Mouse (Mus musculus): Measurements from ENCODE around the gene Thada. TPM values are rescaled to one million over a fixed set of nuclear protein-coding genes. Genes with fewer than 3 reads are reported as not detected.

Thada gene
- polyA plus RNA-seq, 1 experiment from 2014 or later = 8.9 TPM

DNA sequence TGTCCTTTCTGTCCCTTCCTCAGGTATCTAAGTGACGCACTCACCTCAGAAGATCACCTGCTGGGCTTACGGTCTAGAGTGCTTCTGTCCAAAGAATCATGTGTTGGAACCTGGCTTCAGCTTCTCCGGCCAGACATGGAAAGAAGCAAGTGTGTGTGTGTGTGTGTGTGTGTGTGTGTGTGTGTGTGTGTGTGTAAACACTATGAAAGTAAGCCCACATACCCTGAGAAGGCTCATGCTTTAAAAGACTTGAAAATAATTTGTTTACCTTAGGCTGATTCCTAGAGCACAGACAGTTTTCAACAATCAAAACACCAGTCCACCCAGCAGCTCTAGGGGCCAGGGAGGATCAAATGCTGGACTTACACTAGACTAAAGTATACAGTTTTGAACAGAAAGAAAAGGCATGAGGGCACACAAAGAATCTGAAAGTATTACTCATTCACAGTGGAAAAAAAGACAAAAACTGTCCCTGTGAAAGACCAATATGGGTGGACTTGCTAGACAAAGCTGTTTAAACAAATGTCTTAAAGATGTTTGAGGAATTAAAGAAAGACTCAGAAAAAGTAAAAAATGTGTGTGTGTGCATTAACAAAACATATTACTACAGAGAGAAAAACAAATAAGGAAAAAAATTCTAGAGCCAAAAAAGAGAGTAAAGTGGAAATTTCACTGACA, 112.6 kb downstream of the Thada start:
- no peak overlapping the region for H3K4me3 ChIP-seq (ENCODE audit: low read depth, low read length)
- H3K27ac ChIP-seq (ENCODE audit: low read depth, low read length) = no peak overlapping the region
- H3K9me3 ChIP-seq (replicated peaks; ENCODE audit: control insufficient read depth, low read length) = no peaks in the 10 kb centered on the region
- ATAC-seq (replicated peaks; ENCODE audit: insufficient number of reproducible peaks, low FRiP score, low TSS enrichment) = no peak
- H3K9ac ChIP-seq (ENCODE audit: low read depth, low read length) = no peak overlapping the region
- H3K36me3 ChIP-seq (ENCODE audit: control insufficient read depth, insufficient read depth, low read length) = no peaks in the 10 kb centered on the region
- no peak overlapping the region for H3K4me2 ChIP-seq
- WGBS (ENCODE audit: insufficient replicate concordance) = 92% methylated on average over 3 of the region's 3 CpGs
- no peaks in the 10 kb centered on the region for H3K27me3 ChIP-seq (ENCODE audit: control insufficient read depth, insufficient read depth, low read length)
- H3K4me1 ChIP-seq (ENCODE audit: control insufficient read depth, insufficient read depth, low read length) = no peaks in the 10 kb centered on the region

- H3K4me3 ChIP-seq (ENCODE audit: low read depth, low read length) = no peak overlapping the region
- H3K27me3 ChIP-seq (ENCODE audit: control insufficient read depth, insufficient read depth, low read length) = no peaks in the 10 kb centered on the region
- no peaks in the 10 kb centered on the region for H3K9me3 ChIP-seq (replicated peaks; ENCODE audit: control insufficient read depth, low read length)
- no peak overlapping the region for H3K9ac ChIP-seq (ENCODE audit: low read depth, low read length)
- no peak for ATAC-seq (replicated peaks; ENCODE audit: insufficient number of reproducible peaks, low FRiP score, low TSS enrichment)
- whole genome bisulfite sequencing (ENCODE audit: insufficient replicate concordance) = 97% methylated on average over 3 of the region's 3 CpGs
- no peak overlapping the region for H3K4me2 ChIP-seq
- H3K36me3 ChIP-seq (ENCODE audit: control insufficient read depth, insufficient read depth, low read length) = no peaks in the 10 kb centered on the region
- no peaks in the 10 kb centered on the region for H3K4me1 ChIP-seq (ENCODE audit: control insufficient read depth, insufficient read depth, low read length)
- no peak overlapping the region for H3K27ac ChIP-seq (ENCODE audit: low read depth, low read length)
Measured at GRCm38 (mm10) chr17:84352790-84353154, 113.2 kb downstream of the Thada start.

GRCm38 (mm10) chr17:84351912-84352789, 113.9 kb downstream of the Thada start:
- no peaks in the 10 kb centered on the region for H3K4me1 ChIP-seq (ENCODE audit: control insufficient read depth, insufficient read depth, low read length)
- H3K9ac ChIP-seq (ENCODE audit: low read depth, low read length) = no peak overlapping the region
- 70% methylated on average over 9 of the region's 9 CpGs for WGBS (ENCODE audit: insufficient replicate concordance)
- no peak for ATAC-seq (replicated peaks; ENCODE audit: insufficient number of reproducible peaks, low FRiP score, low TSS enrichment)
- no peaks in the 10 kb centered on the region for H3K27me3 ChIP-seq (ENCODE audit: control insufficient read depth, insufficient read depth, low read length)
- no peaks in the 10 kb centered on the region for H3K9me3 ChIP-seq (replicated peaks; ENCODE audit: control insufficient read depth, low read length)
- no peak overlapping the region for H3K4me2 ChIP-seq
- H3K4me3 ChIP-seq (ENCODE audit: low read depth, low read length) = no peak overlapping the region
- H3K36me3 ChIP-seq (ENCODE audit: control insufficient read depth, insufficient read depth, low read length) = no peaks in the 10 kb centered on the region
- H3K27ac ChIP-seq (ENCODE audit: low read depth, low read length) = no peak overlapping the region

DNA sequence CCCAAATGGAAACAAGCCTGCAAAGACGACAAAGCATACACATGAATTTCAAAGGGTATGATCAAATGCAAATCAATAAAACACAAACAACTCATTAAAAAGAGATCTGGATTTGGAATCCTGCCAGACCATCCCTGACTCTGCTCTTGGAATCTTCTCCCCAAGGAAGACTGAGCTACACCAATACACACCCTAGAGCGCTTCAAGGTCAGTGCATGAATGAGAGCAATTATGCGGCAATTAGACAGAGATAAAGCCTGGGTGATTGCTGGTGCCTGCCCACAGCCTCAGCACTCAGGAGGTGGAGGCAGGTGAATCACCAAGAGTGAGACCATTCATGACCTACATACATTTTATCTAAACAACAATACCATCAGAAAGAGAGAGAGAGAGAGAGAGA, 114.7 kb downstream of the Thada start:
- no peak overlapping the region for H3K4me3 ChIP-seq (ENCODE audit: low read depth, low read length)
- no peaks in the 10 kb centered on the region for H3K9me3 ChIP-seq (replicated peaks; ENCODE audit: control insufficient read depth, low read length)
- no peak for ATAC-seq (replicated peaks; ENCODE audit: insufficient number of reproducible peaks, low FRiP score, low TSS enrichment)
- H3K27me3 ChIP-seq (ENCODE audit: control insufficient read depth, insufficient read depth, low read length) = no peaks in the 10 kb centered on the region
- no peaks in the 10 kb centered on the region for H3K4me1 ChIP-seq (ENCODE audit: control insufficient read depth, insufficient read depth, low read length)
- 70% methylated on average over 3 of the region's 3 CpGs for WGBS (ENCODE audit: insufficient replicate concordance)
- no peak overlapping the region for H3K27ac ChIP-seq (ENCODE audit: low read depth, low read length)
- H3K4me2 ChIP-seq = no peak overlapping the region
- H3K9ac ChIP-seq (ENCODE audit: low read depth, low read length) = no peak overlapping the region
- H3K36me3 ChIP-seq (ENCODE audit: control insufficient read depth, insufficient read depth, low read length) = no peaks in the 10 kb centered on the region

DNA sequence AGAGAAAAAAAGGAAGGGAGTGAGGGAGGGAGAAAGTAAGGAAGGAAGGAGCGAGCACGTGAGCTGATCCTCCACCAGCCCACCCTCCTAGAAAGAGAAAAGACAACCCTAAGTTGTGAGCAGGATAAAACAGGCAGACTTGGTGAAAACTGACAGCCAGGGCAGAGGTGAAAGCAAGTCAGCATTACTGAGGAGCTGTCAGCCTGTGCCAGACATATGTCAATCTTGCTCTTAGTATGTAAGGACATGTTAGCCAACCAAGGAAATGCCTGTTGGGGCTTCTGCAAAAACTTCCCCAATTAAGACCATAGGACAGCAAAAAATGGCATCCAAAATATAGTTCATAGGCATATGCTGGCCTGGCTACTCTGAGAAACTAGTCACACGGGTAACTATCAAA, 117.1 kb downstream of the Thada start:
- 91% methylated on average over 3 of the region's 3 CpGs for WGBS (ENCODE audit: insufficient replicate concordance)
- Histone ChIP-seq H3K9me3 (replicated peaks; ENCODE audit: control insufficient read depth, low read length) (no peaks in the 10 kb centered on the region), H3K4me1 (ENCODE audit: control insufficient read depth, insufficient read depth, low read length) (no peaks in the 10 kb centered on the region), H3K36me3 (ENCODE audit: control insufficient read depth, insufficient read depth, low read length) (no peaks in the 10 kb centered on the region), H3K27me3 (ENCODE audit: control insufficient read depth, insufficient read depth, low read length) (no peaks in the 10 kb centered on the region), H3K9ac (ENCODE audit: low read depth, low read length) (no peak overlapping the region), H3K4me2 (no peak overlapping the region), H3K4me3 (ENCODE audit: low read depth, low read length) (no peak overlapping the region), H3K27ac (ENCODE audit: low read depth, low read length) (no peak overlapping the region)
- no peak for ATAC-seq (replicated peaks; ENCODE audit: insufficient number of reproducible peaks, low FRiP score, low TSS enrichment)

DNA sequence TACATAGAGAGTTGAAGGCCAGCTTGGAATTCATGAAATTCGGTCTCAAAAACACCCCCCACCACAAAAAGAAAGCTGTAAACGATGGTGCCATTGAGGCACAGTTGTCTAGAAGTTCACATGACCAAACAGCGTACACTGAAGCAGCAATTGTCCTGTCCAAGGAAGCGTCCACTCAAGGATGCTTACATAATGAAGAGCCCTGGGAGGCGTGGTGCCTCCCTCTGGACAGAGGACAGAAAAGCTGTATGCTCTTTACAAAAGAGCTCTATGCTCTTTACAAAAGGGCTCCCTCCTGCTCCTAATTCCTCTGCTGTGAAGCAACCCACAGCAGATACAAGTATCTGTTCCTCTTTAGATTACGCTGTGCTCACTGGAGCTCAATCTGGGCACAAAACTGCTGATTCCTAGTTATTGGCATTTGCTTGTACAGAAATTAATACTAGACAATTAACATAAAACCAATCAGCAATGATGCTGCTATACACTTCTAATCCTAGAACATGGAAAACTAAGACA, 123.6 kb downstream of the Thada start:
- Histone ChIP-seq H3K36me3 (ENCODE audit: control insufficient read depth, insufficient read depth, low read length) (no peaks in the 10 kb centered on the region; the same call in 1 of the 2 replicates), H3K4me2 (no peak overlapping the region), H3K9me3 (replicated peaks; ENCODE audit: control insufficient read depth, low read length) (no peaks in the 10 kb centered on the region), H3K9ac (ENCODE audit: low read depth, low read length) (no peak overlapping the region), H3K27me3 (ENCODE audit: control insufficient read depth, insufficient read depth, low read length) (no peaks in the 10 kb centered on the region), H3K4me1 (ENCODE audit: control insufficient read depth, insufficient read depth, low read length) (no peaks in the 10 kb centered on the region), H3K27ac (ENCODE audit: low read depth, low read length) (no peak overlapping the region), H3K4me3 (ENCODE audit: low read depth, low read length) (no peak overlapping the region)
- ATAC-seq (replicated peaks; ENCODE audit: insufficient number of reproducible peaks, low FRiP score, low TSS enrichment) = no peak
- WGBS (ENCODE audit: insufficient replicate concordance) = 79% methylated on average over 6 of the region's 6 CpGs

- Histone ChIP-seq H3K36me3 (ENCODE audit: control insufficient read depth, insufficient read depth, low read length) (no peaks in the 10 kb centered on the region; the same call in 1 of the 2 replicates), H3K9me3 (replicated peaks; ENCODE audit: control insufficient read depth, low read length) (no peaks in the 10 kb centered on the region), H3K4me2 (no peak overlapping the region), H3K4me1 (ENCODE audit: control insufficient read depth, insufficient read depth, low read length) (no peaks in the 10 kb centered on the region), H3K27me3 (ENCODE audit: control insufficient read depth, insufficient read depth, low read length) (no peaks in the 10 kb centered on the region), H3K27ac (ENCODE audit: low read depth, low read length) (no peak overlapping the region), H3K4me3 (ENCODE audit: low read depth, low read length) (no peak overlapping the region), H3K9ac (ENCODE audit: low read depth, low read length) (no peak overlapping the region)
- WGBS (ENCODE audit: insufficient replicate concordance) = 57% methylated on average over 2 of the region's 2 CpGs
- ATAC-seq (replicated peaks; ENCODE audit: insufficient number of reproducible peaks, low FRiP score, low TSS enrichment) = no peak
Measured at GRCm38 (mm10) chr17:84341686-84342085, 124.3 kb downstream of the Thada start.

DNA sequence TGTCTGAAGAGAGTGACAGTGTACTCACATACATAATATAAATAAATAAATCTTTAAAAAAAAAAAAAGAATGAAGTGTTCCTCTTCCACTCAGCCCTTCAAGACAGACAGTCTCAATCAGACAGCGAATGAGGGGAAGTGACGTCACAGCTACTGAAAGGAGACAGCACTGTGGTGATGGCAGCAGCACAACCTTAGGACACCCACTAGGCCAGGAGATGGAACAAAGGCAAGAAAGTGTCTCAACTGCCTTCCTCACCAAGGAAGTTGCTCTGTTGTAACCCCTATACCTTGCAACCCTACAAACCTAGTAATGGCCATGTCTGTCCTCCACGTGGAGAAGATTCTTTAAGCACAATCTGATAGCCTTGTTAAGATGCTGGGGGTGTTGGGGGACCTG, 125.4 kb downstream of the Thada start:
- Histone ChIP-seq H3K27me3 (ENCODE audit: control insufficient read depth, insufficient read depth, low read length) (no peaks in the 10 kb centered on the region), H3K36me3 (ENCODE audit: control insufficient read depth, insufficient read depth, low read length) (no peaks in the 10 kb centered on the region; the same call in 1 of the 2 replicates), H3K4me1 (ENCODE audit: control insufficient read depth, insufficient read depth, low read length) (no peaks in the 10 kb centered on the region), H3K4me2 (no peak overlapping the region), H3K9me3 (replicated peaks; ENCODE audit: control insufficient read depth, low read length) (no peaks in the 10 kb centered on the region), H3K4me3 (ENCODE audit: low read depth, low read length) (no peak overlapping the region), H3K27ac (ENCODE audit: low read depth, low read length) (no peak overlapping the region), H3K9ac (ENCODE audit: low read depth, low read length) (no peak overlapping the region)
- WGBS (ENCODE audit: insufficient replicate concordance) = 94% methylated on average over 3 of the region's 3 CpGs
- no peak for ATAC-seq (replicated peaks; ENCODE audit: insufficient number of reproducible peaks, low FRiP score, low TSS enrichment)
